Mouse (Mus musculus) adrenal gland, adult 8-10 months (tissue): Measurements from ENCODE around the gene Plac9a. TPM values are rescaled to one million over a fixed set of nuclear protein-coding genes. Genes with fewer than 3 reads are reported as not detected.

Experiments
- total RNA-seq, 4 experiments: library from RNA; stranded (reverse); gene quantifications; 2 replicates each; pipeline ENCODE4 v1.2.4; 2022

The Plac9a gene
- total RNA-seq, 4 experiments from 2014 or later = 1.3 to 2.8 (median 1.9) TPM

Other genes starting within 250 kb of the Plac9a start
- 10 to 100 TPM; 17.3 to 23.5 (median 19.4) TPM for gene Ppif, start 208.9 kb downstream of the Plac9a start, total RNA-seq
- gene Zcchc24, start 134.1 kb downstream of the Plac9a start, total RNA-seq = 10 to 100 TPM; 17.8 to 25.0 (median 21.1) TPM
- gene Anxa11, start 60.9 kb downstream of the Plac9a start, total RNA-seq = 10 to 100 TPM; 61.8 to 90.0 (median 71.0) TPM
- 1 to 10 TPM; 1.5 to 3.1 (median 1.8) TPM for gene Tmem254a, start 24.6 kb upstream of the Plac9a start, total RNA-seq
- not detected for gene Cphx1, start 35.2 kb upstream of the Plac9a start, total RNA-seq
- under 1 TPM in 1 of 4 experiments, not detected in 3; 0.62 TPM for gene Duxbl1, start 75.5 kb upstream of the Plac9a start, total RNA-seq
- gene Gm9780, start 139.6 kb upstream of the Plac9a start, total RNA-seq = 10 to 100 TPM in 3 of 4 experiments, 1 to 10 TPM in 1; 7.3 to 20.4 (median 17.7) TPM
- 10 to 100 TPM in 3 of 4 experiments, 1 to 10 TPM in 1; 8.7 to 18.2 (median 12.9) TPM for gene Tmem254c, start 164.3 kb upstream of the Plac9a start, total RNA-seq
- not detected for gene Cphx2, start 178.4 kb upstream of the Plac9a start, total RNA-seq
- not detected for gene Cphx3, start 179.2 kb upstream of the Plac9a start, total RNA-seq
- under 1 TPM in 3 of 4 experiments, not detected in 1; 0.26 to 0.86 (median 0.70) TPM for gene Duxbl2, start 215.2 kb upstream of the Plac9a start, total RNA-seq